8 mouse cellular contexts compared by ENCODE assay signal in the genomic region with DNA sequence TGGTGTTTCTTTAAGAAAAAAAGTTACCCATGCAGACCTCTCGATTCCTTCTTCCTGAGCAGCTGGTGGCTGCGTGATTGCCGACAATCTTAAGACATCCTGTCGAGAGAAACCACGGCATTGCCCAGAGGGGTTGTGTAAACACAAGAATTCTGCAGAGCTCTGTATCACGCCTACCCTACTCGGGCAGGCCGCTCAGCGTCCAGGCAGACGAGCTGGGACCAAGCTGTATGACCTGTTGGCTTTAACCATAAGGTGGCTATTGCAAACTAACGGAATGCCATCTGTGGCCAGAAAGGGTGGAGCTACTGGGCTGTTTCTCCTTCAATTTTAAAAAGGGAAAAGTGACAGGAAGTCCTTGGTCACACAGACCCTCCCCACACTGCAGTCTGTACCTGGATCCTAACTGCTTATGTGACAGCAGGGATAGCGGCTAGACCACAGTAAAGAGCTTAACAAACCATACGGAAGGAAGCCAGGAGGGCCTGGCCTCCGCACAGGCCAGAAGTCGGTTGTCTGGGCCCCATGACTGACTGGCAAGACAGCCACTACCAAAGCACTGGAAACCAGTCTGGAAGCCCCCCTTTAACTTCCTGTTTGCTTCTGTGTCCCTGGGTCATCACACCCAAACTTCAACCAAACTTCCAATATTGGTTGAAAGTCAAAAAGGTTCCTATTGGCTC. TPM values are rescaled to one million over a fixed set of nuclear protein-coding genes. Genes with fewer than 3 reads are reported as not detected.
DNase-seq lines count a peak whose midpoint lies in the region; ATAC-seq and TF ChIP-seq lines count a peak whose summit lies in the region.

No protein-coding gene starts in this region.

- H3K9ac ChIP-seq in hindbrain, embryonic 13.5 days = no peak overlapping the region; the same call in 1 of the 2 replicates
- 0 out of 2 replicates have a peak overlapping the region, but pooled peaks have one; percentile 26 for H3K9ac ChIP-seq in liver, embryonic 11.5 days (ENCODE audit: low read depth, low read length)
- H3K9ac ChIP-seq in neural tube, embryonic 13.5 days = no peak overlapping the region
- H3K9ac ChIP-seq in midbrain, postnatal 0 days (replicated peaks; ENCODE audit: low read length, poor library complexity, severe bottlenecking) = no peak overlapping the region

- H3K4me3 ChIP-seq in hindbrain, embryonic 13.5 days = no peak overlapping the region
- H3K4me3 ChIP-seq in liver, embryonic 11.5 days (ENCODE audit: low read depth, low read length) = no peak overlapping the region
- H3K4me3 ChIP-seq in neural tube, embryonic 13.5 days = no peak overlapping the region
- no peak overlapping the region for H3K4me3 ChIP-seq in midbrain, postnatal 0 days (ENCODE audit: low read depth, low read length)

- H3K4me1 ChIP-seq in hindbrain, embryonic 13.5 days (replicated peaks) = 0 out of 2 replicates have a peak, but pooled peaks cover 2% of the 10 kb centered on the region
- peaks cover 22% of the 10 kb centered on the region for H3K4me1 ChIP-seq in liver, embryonic 11.5 days (replicated peaks; ENCODE audit: control insufficient read depth, insufficient read depth, low read length)
- 0 out of 2 replicates have a peak, but pooled peaks cover 4% of the 10 kb centered on the region for H3K4me1 ChIP-seq in neural tube, embryonic 13.5 days (replicated peaks)
- 0 out of 2 replicates have a peak, but pooled peaks cover 3% of the 10 kb centered on the region for H3K4me1 ChIP-seq in midbrain, postnatal 0 days (ENCODE audit: insufficient read depth, low read length)

- DNase-seq in adrenal gland, adult 8-10 months = peak; percentile 18
- DNase-seq in adrenal gland, postnatal 25 days = no peak
- DNase-seq in embryo, embryonic 10.5 days (ENCODE audit: low spot score) = peak; percentile 42
- DNase-seq in liver, embryonic 11.5 days (ENCODE audit: low spot score) = no peak
- DNase-seq in midbrain, postnatal 0 days (ENCODE audit: low spot score) = no peak
- no peak for DNase-seq in retina, embryonic 14.5 days (ENCODE audit: low spot score)

- H3K36me3 ChIP-seq in hindbrain, embryonic 13.5 days = peaks cover 30% of the 10 kb centered on the region
- H3K36me3 ChIP-seq in liver, embryonic 11.5 days (ENCODE audit: control insufficient read depth, insufficient read depth, low read length) = peaks cover 4% of the 10 kb centered on the region; the same call in 1 of the 2 replicates
- peaks cover 39% of the 10 kb centered on the region for H3K36me3 ChIP-seq in neural tube, embryonic 13.5 days
- peaks cover 17% of the 10 kb centered on the region for H3K36me3 ChIP-seq in midbrain, postnatal 0 days (ENCODE audit: insufficient read depth, low read length)

- peak overlapping the region; percentile 60; the same call in 1 of the 2 replicates for H3K27ac ChIP-seq in hindbrain, embryonic 13.5 days
- H3K27ac ChIP-seq in liver, embryonic 11.5 days (ENCODE audit: low read depth, low read length) = peak overlapping the region; percentile 54
- 0 out of 2 replicates have a peak overlapping the region, but pooled peaks have one; percentile 38 for H3K27ac ChIP-seq in neural tube, embryonic 13.5 days (replicated peaks)
- H3K27ac ChIP-seq in midbrain, postnatal 0 days (ENCODE audit: low read depth, low read length) = no peak overlapping the region

- 64% methylated on average over 15 of the region's 15 CpGs for WGBS in hindbrain, embryonic 13.5 days
- WGBS in liver, embryonic 11.5 days = 20% methylated on average over 15 of the region's 15 CpGs
- WGBS in neural tube, embryonic 13.5 days = 65% methylated on average over 15 of the region's 15 CpGs
- WGBS in midbrain, postnatal 0 days = 78% methylated on average over 15 of the region's 15 CpGs

- no peaks in the 10 kb centered on the region for H3K9me3 ChIP-seq in hindbrain, embryonic 13.5 days
- no peaks in the 10 kb centered on the region for H3K9me3 ChIP-seq in liver, embryonic 11.5 days (ENCODE audit: control insufficient read depth, low read length)
- no peaks in the 10 kb centered on the region for H3K9me3 ChIP-seq in neural tube, embryonic 13.5 days
- H3K9me3 ChIP-seq in midbrain, postnatal 0 days (ENCODE audit: low read length) = no peaks in the 10 kb centered on the region

- no peak overlapping the region for H3K4me2 ChIP-seq in hindbrain, embryonic 13.5 days
- peak overlapping the region; percentile 44 for H3K4me2 ChIP-seq in liver, embryonic 11.5 days
- H3K4me2 ChIP-seq in neural tube, embryonic 13.5 days = no peak overlapping the region
- no peak overlapping the region for H3K4me2 ChIP-seq in midbrain, postnatal 0 days (ENCODE audit: low read depth, low read length, poor library complexity, severe bottlenecking)

- no peak for ATAC-seq in hindbrain, embryonic 13.5 days (ENCODE audit: low FRiP score)
- no peak; the same call in 1 of the 2 replicates for ATAC-seq in liver, embryonic 11.5 days (replicated peaks; ENCODE audit: low FRiP score)
- no peak for ATAC-seq in neural tube, embryonic 13.5 days (ENCODE audit: low read depth)
- ATAC-seq in midbrain, postnatal 0 days (ENCODE audit: low FRiP score) = no peak

- no peak for TF ChIP-seq CTCF in midbrain, postnatal 0 days (IDR thresholded peaks at IDR 0.05)

- no peaks in the 10 kb centered on the region for H3K27me3 ChIP-seq in hindbrain, embryonic 13.5 days
- no peaks in the 10 kb centered on the region for H3K27me3 ChIP-seq in liver, embryonic 11.5 days (replicated peaks; ENCODE audit: control insufficient read depth, insufficient read depth, low read length)
- no peaks in the 10 kb centered on the region for H3K27me3 ChIP-seq in neural tube, embryonic 13.5 days
- H3K27me3 ChIP-seq in midbrain, postnatal 0 days (ENCODE audit: insufficient read depth, low read length) = no peaks in the 10 kb centered on the region

RNA-seq across cellular contexts. Expression of a gene that starts 24.8 kb away (rescaled TPM):
- 10 to 100 TPM; 38.2 to 57.9 (median 46.5) TPM for total RNA-seq in adrenal gland, adult 8-10 months (2022)
- 37.6 and 41.9 TPM in 2 replicates for total RNA-seq in adrenal gland, postnatal 25 days (2021)
- 16.7 and 17.3 TPM in 2 replicates for polyA plus RNA-seq in hindbrain, embryonic 13.5 days (2015; fragmentation: Nextera tagmentation; extraction: Ambion mirVana)
- polyA plus RNA-seq in liver, embryonic 11.5 days (2014; fragmentation: Nextera tagmentation; extraction: Ambion mirVana) = 27.1 and 30.2 TPM in 2 replicates
- 16.0 and 19.2 TPM in 2 replicates for polyA plus RNA-seq in neural tube, embryonic 13.5 days (2015; fragmentation: Nextera tagmentation; extraction: Ambion mirVana)
- total RNA-seq in midbrain, postnatal 0 days (2014; rRNA removed) = 15.0 and 19.4 TPM in 2 replicates
- polyA plus RNA-seq in midbrain, postnatal 0 days (2015; fragmentation: Nextera tagmentation; extraction: Ambion mirVana) = 14.7 and 16.1 TPM in 2 replicates

RNA-seq across cellular contexts. Expression of a gene that starts 47.1 kb away (rescaled TPM):
- 10 to 100 TPM; 32.8 to 36.2 (median 34.9) TPM for total RNA-seq in adrenal gland, adult 8-10 months (2022)
- total RNA-seq in adrenal gland, postnatal 25 days (2021) = 25.6 and 27.6 TPM in 2 replicates
- polyA plus RNA-seq in hindbrain, embryonic 13.5 days (2015; fragmentation: Nextera tagmentation; extraction: Ambion mirVana) = 59.1 and 60.3 TPM in 2 replicates
- 15.5 and 16.6 TPM in 2 replicates for polyA plus RNA-seq in liver, embryonic 11.5 days (2014; fragmentation: Nextera tagmentation; extraction: Ambion mirVana)
- 55.4 and 57.5 TPM in 2 replicates for polyA plus RNA-seq in neural tube, embryonic 13.5 days (2015; fragmentation: Nextera tagmentation; extraction: Ambion mirVana)
- total RNA-seq in midbrain, postnatal 0 days (2014; rRNA removed) = 70.5 and 70.9 TPM in 2 replicates
- 66.8 and 67.5 TPM in 2 replicates for polyA plus RNA-seq in midbrain, postnatal 0 days (2015; fragmentation: Nextera tagmentation; extraction: Ambion mirVana)

Comparison
In these comparisons a context has a peak if more than half of its experiments do, and no peak if none do; other contexts are left out.
1. DNase-seq: peak in adrenal gland, adult 8-10 months (single experiment) and embryo, embryonic 10.5 days (single experiment); none in adrenal gland, postnatal 25 days (single experiment), liver, embryonic 11.5 days (single experiment), midbrain, postnatal 0 days (single experiment) and retina, embryonic 14.5 days (single experiment).